Mouse (Mus musculus): ENCODE results near the gene S100a9. TPM values are rescaled to one million over a fixed set of nuclear protein-coding genes. Genes with fewer than 3 reads are reported as not detected.

The S100a9 gene
- polyA plus RNA-seq, 1 experiment from 2014 or later: 2.3 TPM

DNA sequence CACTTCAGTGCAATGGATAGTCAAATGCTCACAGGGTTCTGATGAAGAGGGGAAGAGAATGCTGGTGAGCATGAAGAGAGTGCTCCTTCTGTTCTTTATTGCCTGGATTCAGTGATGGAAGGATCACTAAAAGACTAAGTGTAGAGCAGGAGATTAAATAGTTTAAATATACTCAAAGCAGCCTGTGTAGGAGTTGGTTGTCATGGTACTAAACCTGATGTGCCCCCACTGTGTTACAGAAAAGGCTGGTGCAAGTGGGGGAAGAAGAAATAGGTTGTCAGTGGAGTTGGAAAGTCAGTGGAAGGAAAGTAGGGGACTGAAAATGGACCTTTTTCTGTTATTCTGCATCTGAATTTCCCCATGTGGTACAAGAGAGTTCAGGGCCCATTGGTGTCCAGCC is 46.5 kb downstream of the S100a9 start:
- Histone ChIP-seq H3K9ac (ENCODE audit: low read length) (no peak overlapping the region), H3K36me3 (ENCODE audit: control insufficient read depth, insufficient read depth, low read length) (no peaks in the 10 kb centered on the region), H3K27me3 (ENCODE audit: control insufficient read depth, insufficient read depth, low read length) (no peaks in the 10 kb centered on the region), H3K9me3 (ENCODE audit: control insufficient read depth, low read length) (no peaks in the 10 kb centered on the region), H3K4me1 (ENCODE audit: control insufficient read depth, insufficient read depth, low read length) (no peaks in the 10 kb centered on the region), H3K4me3 (ENCODE audit: low read depth, low read length) (no peak overlapping the region), H3K27ac (replicated peaks; ENCODE audit: low read depth, low read length) (no peak overlapping the region), H3K4me2 (ENCODE audit: low read depth, severe bottlenecking) (no peak overlapping the region)
- no peak for ATAC-seq (ENCODE audit: insufficient number of reproducible peaks, low FRiP score, low TSS enrichment, low read depth)
- DNase-seq (ENCODE audit: low spot score): no peak

DNA sequence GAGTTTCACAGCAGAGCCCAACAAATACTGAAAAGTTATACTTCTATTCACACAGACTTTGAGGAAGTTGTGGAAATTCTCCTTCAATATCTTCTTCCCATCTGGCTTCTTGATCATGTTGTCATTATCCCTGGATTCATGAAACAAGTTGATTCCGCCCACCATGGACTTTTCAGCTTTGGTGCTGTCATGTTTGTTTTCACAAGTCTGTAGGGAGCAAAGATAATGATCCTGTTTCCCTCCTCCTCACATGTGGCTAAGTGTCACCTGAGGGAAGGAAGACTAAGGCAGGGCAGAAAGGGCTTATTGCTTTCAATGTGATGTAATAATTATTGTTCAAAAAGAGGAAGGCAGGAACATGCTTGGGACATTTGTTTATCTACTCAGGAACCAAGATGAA is 48.2 kb downstream of the S100a9 start:
- no peaks in the 10 kb centered on the region for H3K36me3 ChIP-seq (ENCODE audit: control insufficient read depth, insufficient read depth, low read length)
- H3K27ac ChIP-seq (replicated peaks; ENCODE audit: low read depth, low read length): no peak overlapping the region
- DNase-seq (ENCODE audit: low spot score) (no peak), ATAC-seq (ENCODE audit: insufficient number of reproducible peaks, low FRiP score, low TSS enrichment, low read depth) (no peak)
- 88% methylated on average over 1 of the region's 1 CpGs for WGBS
- no peak overlapping the region for H3K4me2 ChIP-seq (ENCODE audit: low read depth, severe bottlenecking)
- H3K4me1 ChIP-seq (ENCODE audit: control insufficient read depth, insufficient read depth, low read length): no peaks in the 10 kb centered on the region
- no peaks in the 10 kb centered on the region for H3K9me3 ChIP-seq (ENCODE audit: control insufficient read depth, low read length)
- no peak overlapping the region for H3K9ac ChIP-seq (ENCODE audit: low read length)
- H3K27me3 ChIP-seq (ENCODE audit: control insufficient read depth, insufficient read depth, low read length): no peaks in the 10 kb centered on the region
- H3K4me3 ChIP-seq (ENCODE audit: low read depth, low read length): no peak overlapping the region

DNA sequence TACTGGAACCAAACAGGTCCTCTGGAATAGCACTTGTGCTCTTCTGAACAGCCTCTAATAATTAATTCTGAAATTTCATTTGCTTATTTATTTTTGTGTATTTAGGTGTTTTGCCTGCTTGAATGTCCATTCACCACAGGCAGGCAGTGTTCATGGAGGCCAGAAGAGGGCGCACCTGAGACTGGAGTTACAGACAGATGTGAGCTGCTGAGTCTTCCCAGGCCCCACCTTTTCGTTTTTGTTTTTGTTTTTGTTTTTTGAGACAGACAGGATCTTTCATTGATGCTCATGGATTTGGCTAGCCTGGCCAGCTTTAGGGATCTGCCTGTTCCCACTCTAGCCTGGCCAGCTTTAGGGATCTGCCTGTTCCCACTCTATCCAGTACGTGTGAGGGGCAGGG is 51.3 kb downstream of the S100a9 start:
- no peak overlapping the region for H3K9ac ChIP-seq (ENCODE audit: low read length)
- H3K36me3 ChIP-seq (ENCODE audit: control insufficient read depth, insufficient read depth, low read length): no peaks in the 10 kb centered on the region
- 51% methylated on average over 3 of the region's 3 CpGs for WGBS
- no peaks in the 10 kb centered on the region for H3K9me3 ChIP-seq (ENCODE audit: control insufficient read depth, low read length)
- peak; percentile 60 for DNase-seq (ENCODE audit: low spot score)
- H3K4me2 ChIP-seq (ENCODE audit: low read depth, severe bottlenecking): no peak overlapping the region
- H3K27me3 ChIP-seq (ENCODE audit: control insufficient read depth, insufficient read depth, low read length): no peaks in the 10 kb centered on the region
- no peak overlapping the region for H3K4me3 ChIP-seq (ENCODE audit: low read depth, low read length)
- no peak for ATAC-seq (ENCODE audit: insufficient number of reproducible peaks, low FRiP score, low TSS enrichment, low read depth)
- no peaks in the 10 kb centered on the region for H3K4me1 ChIP-seq (ENCODE audit: control insufficient read depth, insufficient read depth, low read length)
- H3K27ac ChIP-seq (replicated peaks; ENCODE audit: low read depth, low read length): no peak overlapping the region

Other genes with a start within 250 kb of the S100a9 start
- gene Npr1, start 229.9 kb downstream of the S100a9 start, polyA plus RNA-seq (2014; fragmentation: Nextera tagmentation; extraction: Ambion mirVana): 2.0 and 2.3 TPM in 2 replicates
- 377 and 385 TPM in 2 replicates for gene Ilf2, start 219.6 kb downstream of the S100a9 start, polyA plus RNA-seq (2014; fragmentation: Nextera tagmentation; extraction: Ambion mirVana)
- 60.5 and 63.6 TPM in 2 replicates for gene Snapin, start 204.7 kb downstream of the S100a9 start, polyA plus RNA-seq (2014; fragmentation: Nextera tagmentation; extraction: Ambion mirVana)
- 125 and 129 TPM in 2 replicates for gene Chtop, start 186.2 kb downstream of the S100a9 start, polyA plus RNA-seq (2014; fragmentation: Nextera tagmentation; extraction: Ambion mirVana)
- gene S100a1, start 181.3 kb downstream of the S100a9 start, polyA plus RNA-seq (2014; fragmentation: Nextera tagmentation; extraction: Ambion mirVana): 4.6 and 7.3 TPM in 2 replicates
- gene S100a13, start 181.3 kb downstream of the S100a9 start, polyA plus RNA-seq (2014; fragmentation: Nextera tagmentation; extraction: Ambion mirVana): 11.8 and 12.6 TPM in 2 replicates
- gene S100a14, start 168.9 kb downstream of the S100a9 start, polyA plus RNA-seq (2014; fragmentation: Nextera tagmentation; extraction: Ambion mirVana): not detected in 2 replicates
- gene S100a16, start 158.5 kb downstream of the S100a9 start, polyA plus RNA-seq (2014; fragmentation: Nextera tagmentation; extraction: Ambion mirVana): 36.6 and 42.1 TPM in 2 replicates
- gene S100a3, start 135.1 kb downstream of the S100a9 start, polyA plus RNA-seq (2014; fragmentation: Nextera tagmentation; extraction: Ambion mirVana): 0.43 TPM in 1 of 2 replicates, not detected in the other
- gene S100a2, start 105.5 kb downstream of the S100a9 start, polyA plus RNA-seq (2014; fragmentation: Nextera tagmentation; extraction: Ambion mirVana): not detected in 2 replicates
- gene Gm42674, start 93.8 kb downstream of the S100a9 start, polyA plus RNA-seq (2014; fragmentation: Nextera tagmentation; extraction: Ambion mirVana): not detected in 2 replicates
- gene S100a4, start 92.0 kb downstream of the S100a9 start, polyA plus RNA-seq (2014; fragmentation: Nextera tagmentation; extraction: Ambion mirVana): 0.72 and 1.0 TPM in 2 replicates
- gene S100a5, start 87.2 kb downstream of the S100a9 start, polyA plus RNA-seq (2014; fragmentation: Nextera tagmentation; extraction: Ambion mirVana): not detected in 2 replicates
- 14.5 and 17.5 TPM in 2 replicates for gene S100a6, start 82.8 kb downstream of the S100a9 start, polyA plus RNA-seq (2014; fragmentation: Nextera tagmentation; extraction: Ambion mirVana)
- gene S100a7a, start 41.7 kb downstream of the S100a9 start, polyA plus RNA-seq (2014; fragmentation: Nextera tagmentation; extraction: Ambion mirVana): not detected in 2 replicates
- gene S100a8, start 26.7 kb downstream of the S100a9 start, polyA plus RNA-seq (2014; fragmentation: Nextera tagmentation; extraction: Ambion mirVana): 3.7 TPM in 2 replicates
- not detected in 2 replicates for gene Pglyrp4, start 31.2 kb upstream of the S100a9 start, polyA plus RNA-seq (2014; fragmentation: Nextera tagmentation; extraction: Ambion mirVana)
- not detected in 2 replicates for gene Gm5849, start 82.2 kb upstream of the S100a9 start, polyA plus RNA-seq (2014; fragmentation: Nextera tagmentation; extraction: Ambion mirVana)

Data from limb, embryonic 11.5 days (tissue).